Mouse (Mus musculus) ES-E14 (cell line): ENCODE data around the gene Stra6l.

Experiments
- CHD2 ChIP-seq: IDR thresholded peaks from 2 replicates; pipeline ENCODE4 v1.6.1; 2014; ENCODE audit warnings: mild to moderate bottlenecking, low read depth, low read length, inconsistent platforms
- MAFK ChIP-seq: IDR thresholded peaks from 2 replicates; pipeline ENCODE4 v1.6.1; 2014; ENCODE audit warnings: mild to moderate bottlenecking, low read depth, low read length, inconsistent platforms; ENCODE audit not compliant: insufficient read depth
- ZC3H11A ChIP-seq: IDR thresholded peaks from 2 replicates; pipeline ENCODE4 v1.6.1; 2012; ENCODE audit warnings: low read depth, mild to moderate bottlenecking, inconsistent platforms, low read length, borderline replicate concordance

- TF ChIP-seq MAFK (no peak), CHD2 (no peak), ZC3H11A (no peak)
Measured at GRCm38 (mm10) chr4:45921663-45922435, 73.4 kb downstream of the Stra6l start.
